Mouse (Mus musculus) liver, postnatal 0 days (tissue): ENCODE results near the gene Hivep2. TPM values are rescaled to one million over a fixed set of nuclear protein-coding genes. Genes with fewer than 3 reads are reported as not detected.
A peak's percentile ranks its signal among the peaks of the same experiment; 100 is the strongest.

Source experiments
- ATAC-seq: fragments of 200-750 bp; cut with Nextera tagmentation; 2 replicates; pipeline ENCODE4 v1.8.0; 2017; ENCODE audit warnings: mild to moderate bottlenecking, moderate library complexity
- DNase-seq: peaks from one replicate; pipeline ENCODE4 v3.0.0-alpha.2; 2016
- H3K27ac ChIP-seq: fragments of 300-500 bp; sonication (generic); 2 replicates; pipeline ENCODE4 v1.5.1; 2014; ENCODE audit warnings: antibody characterized with exemption, moderate library complexity, mild to moderate bottlenecking, low read depth
- H3K27me3 ChIP-seq: fragments of 300-500 bp; sonication (generic); 2 replicates; pipeline ENCODE4 v1.6.1; 2014; ENCODE audit warnings: low read length, control low read depth, mixed read lengths; ENCODE audit not compliant: insufficient read depth
- H3K36me3 ChIP-seq: fragments of 300-500 bp; sonication (generic); replicated peaks from 2 replicates; pipeline ENCODE4 v1.6.1; 2014; ENCODE audit warnings: mild to moderate bottlenecking, control low read depth, low read length, moderate library complexity, mixed read lengths; ENCODE audit not compliant: insufficient read depth
- H3K4me1 ChIP-seq: fragments of 300-500 bp; sonication (generic); 2 replicates; pipeline ENCODE4 v1.6.1; 2014; ENCODE audit warnings: antibody characterized with exemption, mild to moderate bottlenecking, control low read depth; ENCODE audit not compliant: insufficient read depth
- H3K4me2 ChIP-seq: fragments of 300-500 bp; sonication (generic); 2 replicates; pipeline ENCODE4 v1.6.1; 2014; ENCODE audit warnings: low read depth, mild to moderate bottlenecking, low read length, moderate library complexity, mixed read lengths
- H3K4me3 ChIP-seq: fragments of 300-500 bp; sonication (generic); 2 replicates; pipeline ENCODE4 v1.5.1; 2014; ENCODE audit warnings: low read depth, low read length
- H3K9ac ChIP-seq: fragments of 300-500 bp; sonication (generic); replicated peaks from 2 replicates; pipeline ENCODE4 v1.6.1; 2014; ENCODE audit warnings: mild to moderate bottlenecking, moderate library complexity
- H3K9me3 ChIP-seq: fragments of 300-500 bp; sonication (generic); 2 replicates; pipeline ENCODE4 v1.6.1; 2016; ENCODE audit warnings: mild to moderate bottlenecking, control low read depth, low read length, mixed read lengths
- CTCF ChIP-seq: sonication (generic); IDR thresholded peaks from 2 replicates; pipeline ENCODE4 v1.5.1; 2016; ENCODE audit warnings: antibody characterized with exemption, low read depth
- EP300 ChIP-seq: IDR thresholded peaks from 2 replicates; pipeline ENCODE4 v1.6.1; 2016; ENCODE audit warnings: antibody characterized with exemption, low read depth, mild to moderate bottlenecking
- WGBS: fragments of 180-500 bp; shearing (Covaris S2); extraction: QIAGEN DNeasy Blood & Tissue Kit; methylation state at CpG from one replicate; pipeline ENCODE4 v1.1.7; 2014; ENCODE audit not compliant: insufficient replicate concordance; 5-methylcytosine and 5-hydroxymethylcytosine counted together
- polyA plus RNA-seq: library from polyadenylated mRNA; unstranded; fragments of >200 nt; fragmentation: Nextera tagmentation; extraction: Ambion mirVana; gene quantifications from 2 replicates; pipeline ENCODE4 v1.2.1, GENCODE M21; 2015

Hivep2 gene
- 0.62 and 0.82 TPM in 2 replicates for polyA plus RNA-seq

DNA sequence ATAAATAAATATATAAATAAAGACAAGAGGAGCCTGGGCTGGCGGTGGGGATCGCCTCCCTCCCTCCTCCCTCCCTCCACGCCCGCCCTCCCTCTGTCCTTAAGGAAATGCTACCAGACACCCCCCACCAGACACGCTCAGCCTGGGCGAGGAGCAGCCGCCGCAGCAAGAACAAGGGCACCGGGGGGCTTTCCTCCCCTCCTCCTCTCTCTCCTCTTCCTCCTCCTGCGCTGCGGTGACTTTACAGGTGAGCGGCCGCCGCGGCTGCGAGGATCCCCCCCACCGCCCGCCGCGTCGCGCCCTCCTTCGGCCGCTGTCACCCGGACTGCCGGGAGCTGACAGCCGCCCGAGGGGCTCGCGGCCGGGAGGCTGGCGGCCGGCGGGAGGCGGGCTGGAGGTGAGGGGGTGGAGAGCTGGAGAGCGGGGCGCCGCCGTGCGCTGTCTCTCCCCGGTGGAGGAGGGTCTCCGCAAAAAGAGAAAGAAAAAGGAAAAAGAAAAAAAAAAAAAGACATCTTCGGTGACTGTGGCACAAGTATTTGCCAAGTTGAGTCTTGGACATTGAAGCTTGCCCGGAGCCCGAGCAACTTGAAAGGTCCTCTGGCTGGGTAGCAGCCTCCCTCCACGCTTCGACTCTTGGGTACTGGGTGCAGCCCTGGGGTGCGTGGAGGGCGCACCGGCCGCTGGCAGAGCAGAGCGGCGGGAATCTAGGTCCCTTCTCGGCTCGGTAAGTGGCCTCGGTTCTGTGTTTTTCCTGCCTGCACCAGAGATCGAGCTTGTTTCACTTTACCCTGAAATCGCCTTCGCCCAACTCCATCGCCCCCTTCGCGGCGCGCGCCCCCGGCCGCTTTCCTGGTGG lies at the start of gene Hivep2:
Gene Hivep2 (plus strand): TSS at position 102 of the 856 bp plus-strand sequence.
- DNase-seq (peak; percentile 44), ATAC-seq (peak; percentile 7)
- Histone ChIP-seq H3K27me3 (peaks cover 34% of the 10 kb centered on the region), H3K4me1 (peaks cover 3% of the 10 kb centered on the region), H3K4me3 (peak within 1 kb of the TSS; percentile 65), H3K36me3 (no peaks in the 10 kb centered on the region), H3K4me2 (peak within 1 kb of the TSS; percentile 92), H3K27ac (peak within 1 kb of the TSS; percentile 90), H3K9me3 (no peaks in the 10 kb centered on the region), H3K9ac (peak within 1 kb of the TSS; percentile 74)
- TF ChIP-seq EP300 (no peak), CTCF (no peak)
- WGBS = under 1% methylated on average over 67 of the region's 67 CpGs

- Histone ChIP-seq H3K4me3 (no peak overlapping the region), H3K27me3 (no peaks in the 10 kb centered on the region), H3K4me1 (no peaks in the 10 kb centered on the region), H3K36me3 (no peaks in the 10 kb centered on the region), H3K27ac (no peak overlapping the region), H3K9me3 (no peaks in the 10 kb centered on the region), H3K4me2 (no peak overlapping the region), H3K9ac (no peak overlapping the region)
- no peak for TF ChIP-seq CTCF
- TF ChIP-seq EP300 = no peak
- no peak for DNase-seq
- no peak for ATAC-seq
- 68% methylated on average over 12 of the region's 12 CpGs for WGBS
Measured at GRCm38 (mm10) chr10:13916645-13917342, 49.1 kb upstream of the Hivep2 start.

DNA sequence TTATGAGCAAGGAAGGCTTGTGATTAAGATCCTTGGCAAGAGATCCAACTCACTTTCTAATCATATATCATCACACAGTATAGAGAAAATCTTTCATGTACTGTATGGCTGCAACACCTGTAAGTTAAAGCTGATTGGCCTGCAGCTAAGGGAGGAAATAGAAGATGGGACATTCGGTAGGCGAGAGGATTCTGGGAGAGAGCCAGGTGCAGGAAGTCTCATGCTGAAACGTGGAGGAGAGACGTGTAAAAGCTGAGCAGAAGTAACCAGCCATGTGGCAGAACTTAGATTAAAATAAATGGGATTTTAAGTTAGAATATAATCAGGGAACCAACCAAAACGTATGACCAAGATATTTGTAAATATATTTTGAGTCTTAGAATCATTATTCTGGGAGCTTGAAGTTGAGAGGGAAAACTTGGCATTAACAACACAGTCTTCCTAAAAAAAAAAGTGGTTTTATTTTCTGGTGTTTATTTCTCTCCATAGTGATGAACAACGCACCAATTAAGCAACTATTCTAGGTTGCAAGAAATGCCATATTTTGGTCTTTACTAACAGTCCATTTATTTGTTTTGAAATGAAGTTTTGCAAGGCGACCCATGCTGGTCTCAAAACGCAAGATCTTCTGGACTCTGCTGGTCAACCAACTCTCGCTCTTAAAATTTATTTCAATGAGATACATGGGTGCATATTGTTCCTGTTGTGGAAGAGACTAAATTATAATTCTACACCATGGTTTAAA lies 44.1 kb upstream of the Hivep2 start:
- Histone ChIP-seq H3K4me2 (no peak overlapping the region), H3K9me3 (no peaks in the 10 kb centered on the region), H3K36me3 (no peaks in the 10 kb centered on the region), H3K9ac (no peak overlapping the region), H3K27ac (no peak overlapping the region), H3K27me3 (no peaks in the 10 kb centered on the region), H3K4me3 (no peak overlapping the region), H3K4me1 (no peaks in the 10 kb centered on the region)
- 65% methylated on average over 9 of the region's 9 CpGs for WGBS
- ATAC-seq (no peak), DNase-seq (no peak)
- TF ChIP-seq EP300 (no peak), CTCF (no peak)

GRCm38 (mm10) chr10:13929306-13929705 lies 36.6 kb upstream of the Hivep2 start:
- H3K9me3 ChIP-seq = no peaks in the 10 kb centered on the region
- 50% methylated on average over 5 of the region's 5 CpGs for WGBS
- DNase-seq = no peak
- no peaks in the 10 kb centered on the region for H3K4me1 ChIP-seq
- no peak overlapping the region for H3K4me3 ChIP-seq
- no peaks in the 10 kb centered on the region for H3K27me3 ChIP-seq
- no peak overlapping the region for H3K4me2 ChIP-seq
- H3K27ac ChIP-seq = no peak overlapping the region
- H3K9ac ChIP-seq = no peak overlapping the region
- peak; percentile 73 for ATAC-seq
- peak; percentile 89 for TF ChIP-seq EP300
- no peak for TF ChIP-seq CTCF
- no peaks in the 10 kb centered on the region for H3K36me3 ChIP-seq

DNA sequence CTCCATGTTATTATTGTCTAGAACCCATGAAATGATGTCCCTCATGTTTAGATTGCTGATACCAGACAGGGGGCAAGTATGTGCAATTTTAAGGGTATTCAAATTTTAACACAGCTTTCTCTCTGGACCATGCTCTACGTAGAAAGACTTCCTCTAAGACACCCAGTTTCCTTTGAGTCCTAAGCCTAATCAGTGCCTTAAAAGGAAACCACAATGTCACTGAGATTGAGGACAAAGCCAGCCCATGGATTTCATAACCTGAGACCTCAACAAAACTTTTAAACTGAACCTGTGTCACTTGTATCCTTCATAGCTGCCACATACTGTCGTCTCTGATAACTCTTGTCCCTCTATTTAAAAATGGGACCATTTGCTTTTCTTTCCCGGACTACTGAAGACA lies 33.7 kb upstream of the Hivep2 start:
- ATAC-seq = no peak
- H3K9ac ChIP-seq = no peak overlapping the region
- no peak overlapping the region for H3K4me3 ChIP-seq
- H3K27ac ChIP-seq = no peak overlapping the region
- WGBS = 54% methylated on average over 3 of the region's 3 CpGs
- no peak for DNase-seq
- H3K4me2 ChIP-seq = no peak overlapping the region
- H3K36me3 ChIP-seq = no peaks in the 10 kb centered on the region
- TF ChIP-seq CTCF (no peak), EP300 (no peak)
- H3K9me3 ChIP-seq = no peaks in the 10 kb centered on the region
- no peaks in the 10 kb centered on the region for H3K27me3 ChIP-seq
- H3K4me1 ChIP-seq = no peaks in the 10 kb centered on the region

- Histone ChIP-seq H3K27ac (no peak overlapping the region), H3K4me1 (no peaks in the 10 kb centered on the region), H3K27me3 (no peaks in the 10 kb centered on the region), H3K4me2 (no peak overlapping the region), H3K9me3 (no peaks in the 10 kb centered on the region), H3K9ac (no peak overlapping the region), H3K4me3 (no peak overlapping the region), H3K36me3 (no peaks in the 10 kb centered on the region)
- ATAC-seq (no peak), DNase-seq (no peak)
- WGBS = 37% methylated on average over 7 of the region's 7 CpGs
- TF ChIP-seq EP300 = no peak
- TF ChIP-seq CTCF = no peak
Measured at GRCm38 (mm10) chr10:13933320-13933719, 32.6 kb upstream of the Hivep2 start.
